Mouse (Mus musculus) left cerebral cortex, postnatal 25 days (tissue): ENCODE data around the gene Iqcm. TPM values are rescaled to one million over a fixed set of nuclear protein-coding genes. Genes with fewer than 3 reads are reported as not detected.

Experiments used
- total RNA-seq, 2 experiments: library from RNA; stranded (reverse); gene quantifications; 2 replicates each; pipeline ENCODE4 v1.2.3; 2021

The Iqcm gene
- total RNA-seq, 2 experiments from 2014 or later: 0.30 TPM; not detected in 1

Other genes starting within 250 kb of the Iqcm start
- 100 to 1,000 TPM in 1 of 2 experiments, 10 to 100 TPM in 1; 65.6 to 135 TPM for gene Rasd2, start 234.8 kb upstream of the Iqcm start, total RNA-seq
- gene Gm10358, start 42.1 kb upstream of the Iqcm start, total RNA-seq: under 1 TPM in 1 of 2 experiments, not detected in 1; 0.37 TPM